Mouse (Mus musculus): ENCODE measurements around the gene Nell2.

Gene Nell2

DNA sequence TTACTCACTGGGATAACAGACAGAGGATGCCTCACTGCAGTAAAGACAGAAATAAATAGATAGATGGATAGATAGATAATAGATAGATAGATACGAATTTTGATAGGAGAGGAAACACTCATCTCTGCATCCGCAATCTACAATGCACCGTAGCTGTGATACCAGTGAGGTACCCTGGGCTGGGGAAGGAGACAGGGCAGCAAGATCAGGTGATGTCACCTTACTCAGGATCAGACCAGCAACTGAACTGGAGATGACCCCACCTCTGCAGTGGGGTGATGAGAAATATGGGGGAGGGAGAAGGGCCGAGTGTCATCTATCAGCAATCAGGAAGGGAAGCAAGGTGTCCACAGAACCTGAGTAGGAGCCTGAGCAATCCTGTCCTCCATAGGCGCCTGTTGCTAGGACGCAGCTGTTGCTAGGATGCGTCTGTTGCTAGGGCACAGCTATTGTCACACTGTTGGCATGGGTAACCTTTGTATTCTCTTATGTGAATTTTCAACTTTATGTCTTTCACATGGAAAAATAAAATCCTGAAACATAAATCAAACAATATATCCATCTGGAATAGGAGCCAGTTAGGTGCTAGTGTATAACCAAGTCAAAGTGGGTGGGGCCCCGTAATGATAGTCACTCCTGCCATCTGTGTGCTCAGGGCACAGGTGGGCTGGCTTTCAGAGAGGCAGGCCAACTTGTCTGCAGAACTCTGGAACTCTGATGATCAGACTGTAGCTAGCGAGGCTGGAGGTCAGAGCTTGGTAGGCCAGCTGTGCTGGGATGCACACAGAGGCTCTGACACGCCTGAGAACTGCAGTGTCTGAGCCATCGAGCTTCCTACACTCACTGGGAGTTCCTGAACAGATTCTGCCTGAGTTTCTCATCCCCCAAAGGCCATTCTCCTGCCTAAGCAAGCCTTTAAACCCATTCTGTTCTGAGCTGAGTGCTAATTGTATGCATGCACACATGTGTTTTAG, 193.7 kb downstream of the Nell2 start:
- DNase-seq (ENCODE audit: low spot score in 2 of 2) = no peak

DNA sequence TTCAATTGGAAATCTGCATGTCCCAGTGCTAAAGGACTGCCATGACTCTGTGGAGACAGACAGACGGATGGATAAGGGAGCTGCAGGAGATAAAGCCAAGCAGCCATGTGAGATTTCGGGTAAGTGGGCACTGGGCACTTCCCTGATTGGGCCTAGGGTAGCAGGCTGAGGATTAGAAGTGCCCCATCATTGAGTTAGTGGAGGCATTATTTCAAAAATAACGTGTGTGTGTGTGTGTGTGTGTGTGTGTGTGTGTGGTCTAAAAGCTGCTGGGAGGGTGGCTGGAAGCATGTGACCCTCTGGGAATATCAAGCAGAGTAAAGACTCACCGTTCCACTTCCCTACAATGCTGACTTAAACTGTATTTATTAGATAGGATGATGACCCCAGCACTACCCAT, 195.1 kb downstream of the Nell2 start:
- DNase-seq (ENCODE audit: low spot score in 2 of 2) = no peak

DNA sequence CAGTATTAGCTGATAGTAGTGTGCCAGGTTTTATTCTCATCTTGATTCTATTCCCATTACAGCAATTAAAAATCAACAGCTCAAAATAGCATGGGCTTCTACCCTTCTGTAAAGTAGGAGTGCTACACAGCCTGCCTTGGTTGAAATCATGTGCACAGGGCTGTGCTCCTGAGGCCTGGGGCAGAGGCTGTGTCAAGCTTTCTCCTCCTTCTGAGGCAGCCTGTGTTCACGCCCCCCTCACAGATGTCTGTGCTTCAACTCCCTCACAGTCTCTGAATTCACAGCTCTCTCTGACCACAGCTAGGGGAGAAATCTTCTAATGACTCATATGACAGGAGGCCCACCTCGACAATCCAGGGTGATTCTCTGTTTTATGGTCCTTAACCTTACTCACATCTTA, 197.4 kb downstream of the Nell2 start:
- peak in 1 of 2 experiments; percentile 41 for DNase-seq (ENCODE audit: low spot score in 2 of 2)

DNA sequence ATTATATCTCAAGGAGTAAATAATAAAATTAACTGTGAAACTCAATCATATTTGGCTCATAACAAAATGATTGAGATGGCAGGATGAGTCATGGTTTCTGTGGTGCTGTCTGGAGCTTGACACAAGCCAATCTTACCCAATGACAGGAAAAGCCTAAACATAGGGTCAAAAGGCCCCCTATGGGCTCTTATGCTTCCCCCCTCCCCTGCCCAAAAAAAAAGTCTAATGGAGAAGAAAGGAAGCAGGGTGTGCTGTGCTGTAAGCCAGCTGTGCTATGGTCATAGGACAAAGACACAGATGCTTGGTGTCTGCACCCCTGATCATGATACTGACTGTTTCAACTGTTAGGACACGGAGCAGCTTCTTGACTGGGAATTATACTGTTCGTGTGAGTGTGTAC, 205.6 kb downstream of the Nell2 start:
- DNase-seq (ENCODE audit: low spot score in 2 of 2) = no peak

DNA sequence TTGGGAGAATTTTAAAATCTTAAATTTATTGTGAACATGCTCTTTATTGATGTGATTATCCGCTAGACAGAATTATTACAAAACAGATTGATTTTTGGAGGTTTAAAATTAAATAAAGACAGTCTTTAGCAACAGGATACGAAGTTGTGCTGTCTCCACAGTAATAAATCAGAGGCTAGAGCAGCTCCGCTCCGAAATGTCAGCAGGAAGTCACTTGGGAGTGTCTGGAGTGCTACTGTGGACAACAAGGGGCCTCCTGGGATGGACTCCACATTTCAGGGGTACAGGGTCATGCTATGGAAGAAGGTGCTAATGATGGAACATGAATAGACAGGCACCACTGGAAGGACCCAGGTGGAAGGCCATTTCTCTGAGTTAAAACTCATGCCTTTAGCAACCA, 211.7 kb downstream of the Nell2 start:
- no peak for DNase-seq (ENCODE audit: low spot score in 2 of 2)

DNA sequence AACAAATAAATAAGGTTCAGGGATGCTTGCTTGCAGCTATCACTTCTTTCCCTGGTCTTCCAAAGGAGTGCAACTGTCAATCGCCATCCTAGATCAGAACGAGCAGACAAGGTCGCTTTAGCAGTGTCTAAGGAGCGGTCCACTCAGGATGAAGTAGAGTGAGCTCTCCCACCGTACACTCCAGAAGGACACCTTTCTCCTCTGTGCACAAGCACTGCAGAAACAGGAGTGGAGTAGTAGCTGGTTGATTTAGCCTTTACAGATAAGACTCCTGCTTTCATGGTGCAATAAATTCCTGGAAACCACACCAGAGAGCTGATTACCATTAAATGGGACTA, 213.6 kb downstream of the Nell2 start:
- no peak for DNase-seq (ENCODE audit: low spot score in 2 of 2)

DNA sequence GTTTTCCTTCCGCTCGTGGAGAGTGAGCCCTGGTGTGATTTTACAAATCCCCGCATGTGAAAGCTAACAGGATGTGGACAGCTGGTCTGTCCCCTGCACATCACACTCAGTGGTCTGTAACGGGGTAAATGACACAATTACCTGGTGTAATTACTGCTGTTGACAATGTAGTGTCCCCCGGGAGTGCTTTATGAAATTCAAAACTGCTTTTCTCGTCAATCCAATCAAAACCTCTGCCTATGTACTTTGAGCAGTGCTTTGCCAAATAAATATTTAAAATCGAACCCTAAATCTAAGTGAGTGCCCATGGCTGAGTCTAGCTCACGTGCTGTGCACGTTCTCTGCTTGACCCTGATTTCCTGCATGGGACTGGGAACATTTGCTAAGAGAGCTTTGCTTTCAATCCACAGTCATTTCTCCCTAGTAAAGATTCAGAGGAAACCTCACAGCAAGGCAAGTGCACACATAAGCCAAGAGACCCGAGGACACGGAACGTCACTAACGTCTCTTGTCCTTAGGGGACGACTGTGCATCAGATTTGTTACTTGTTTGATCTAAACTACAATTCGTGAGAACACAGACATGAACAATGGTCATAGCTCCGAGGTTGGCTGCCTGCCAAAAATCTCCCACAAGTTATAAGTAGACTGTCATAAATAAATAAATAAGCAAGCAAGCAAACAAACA, 214.1 kb downstream of the Nell2 start:
- no peak for DNase-seq (ENCODE audit: low spot score in 2 of 2)

DNA sequence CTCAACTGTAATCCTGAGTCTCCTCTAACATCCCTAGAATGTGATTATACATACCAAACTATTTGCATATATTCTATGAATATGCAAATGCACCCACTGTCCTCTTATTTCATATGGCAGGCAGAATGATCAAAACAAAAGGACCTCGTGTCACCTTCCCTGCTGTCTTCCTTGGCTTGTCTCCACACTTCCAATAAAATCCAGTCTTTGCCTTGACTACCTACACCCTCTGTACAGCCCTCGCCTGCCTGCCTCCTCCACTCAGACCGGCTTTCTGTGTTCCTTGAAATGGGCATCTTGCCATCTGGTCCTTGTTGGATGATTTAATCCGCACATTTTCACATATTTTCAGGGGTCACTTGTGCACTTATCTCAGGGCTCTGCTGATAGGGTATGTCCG, 215.1 kb downstream of the Nell2 start:
- no peak for DNase-seq (ENCODE audit: low spot score in 2 of 2)

DNA sequence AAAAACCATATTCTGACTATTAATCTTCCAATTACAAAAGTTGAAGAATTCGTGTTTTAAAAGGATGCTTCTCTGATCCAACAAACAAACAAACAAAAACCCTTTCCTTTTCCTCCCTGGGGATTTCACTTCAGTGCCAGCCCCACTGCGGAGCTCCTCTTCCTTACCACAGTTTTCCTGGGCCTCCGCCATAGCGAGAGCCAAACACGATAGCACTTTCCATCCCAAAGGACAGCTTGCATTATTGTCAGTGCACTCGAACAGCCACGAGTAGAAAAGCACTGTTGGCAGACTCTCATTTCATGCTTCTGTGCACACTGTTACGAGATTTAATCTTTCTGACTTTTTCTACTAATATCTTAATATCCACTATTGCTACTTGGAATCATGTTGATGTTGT, 224.3 kb downstream of the Nell2 start:
- DNase-seq (ENCODE audit: low spot score in 2 of 2) = no peak

DNA sequence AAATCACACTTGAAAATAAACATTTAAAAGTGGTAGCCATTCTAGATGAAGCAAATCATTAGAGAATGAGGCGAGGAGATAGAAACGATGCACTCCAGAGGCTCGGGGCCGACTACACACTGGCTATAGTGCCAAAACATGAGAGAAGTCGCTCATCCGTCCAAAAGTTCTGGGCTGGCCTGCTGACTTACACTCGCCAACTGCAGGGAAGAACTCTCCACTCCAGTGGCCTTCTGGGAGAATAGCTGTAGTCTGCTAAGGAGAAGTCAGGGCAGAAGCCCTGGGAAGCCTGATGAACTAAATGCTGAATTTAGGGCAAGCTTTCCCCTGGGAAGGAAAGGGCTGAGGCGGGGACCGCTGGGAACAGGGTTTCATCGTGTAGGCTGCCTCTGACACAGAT, 231.8 kb downstream of the Nell2 start:
- no peak for DNase-seq (ENCODE audit: low spot score in 2 of 2)

DNA sequence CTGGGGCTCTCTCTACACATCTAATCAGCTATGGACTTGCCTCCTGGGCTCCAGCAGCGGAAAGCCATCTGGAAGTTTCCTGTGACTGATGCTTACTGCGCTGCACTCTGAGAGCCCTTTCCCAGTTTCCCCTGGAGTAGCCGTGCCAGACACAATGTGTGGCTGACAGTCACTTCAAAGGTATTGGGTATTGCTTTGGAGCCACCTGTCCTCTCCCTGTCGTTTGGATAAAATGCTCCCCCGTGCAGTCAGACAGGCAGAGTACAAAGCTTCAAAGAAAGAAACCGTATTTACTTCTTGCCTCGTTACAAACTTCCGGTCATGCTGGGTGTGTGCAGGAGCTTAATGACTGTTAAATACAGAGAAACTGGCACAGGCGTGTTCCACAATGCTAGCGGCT, 239.3 kb downstream of the Nell2 start:
- DNase-seq (ENCODE audit: low spot score in 2 of 2) = peak in 1 of 2 experiments; percentile 7

DNA sequence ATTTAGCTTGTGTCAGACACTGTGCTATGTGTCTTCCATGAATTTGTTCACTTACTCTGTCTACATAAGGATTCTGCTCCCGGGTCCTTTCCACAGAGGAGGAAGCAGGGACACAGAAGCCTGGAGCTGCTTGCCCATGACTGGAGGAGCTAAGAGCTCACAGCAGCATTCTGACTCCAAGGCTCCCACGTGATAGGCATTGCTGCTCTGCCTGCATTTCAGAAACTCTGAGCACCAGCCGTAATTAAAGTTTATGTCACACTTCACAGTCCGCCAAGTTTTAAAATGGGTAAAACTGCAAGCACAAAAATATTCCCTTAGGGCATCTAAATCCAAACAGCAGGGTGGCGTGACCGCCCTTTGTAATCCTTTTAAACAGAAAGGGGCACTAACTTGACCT, 243.2 kb downstream of the Nell2 start:
- DNase-seq (ENCODE audit: low spot score in 2 of 2) = no peak

DNA sequence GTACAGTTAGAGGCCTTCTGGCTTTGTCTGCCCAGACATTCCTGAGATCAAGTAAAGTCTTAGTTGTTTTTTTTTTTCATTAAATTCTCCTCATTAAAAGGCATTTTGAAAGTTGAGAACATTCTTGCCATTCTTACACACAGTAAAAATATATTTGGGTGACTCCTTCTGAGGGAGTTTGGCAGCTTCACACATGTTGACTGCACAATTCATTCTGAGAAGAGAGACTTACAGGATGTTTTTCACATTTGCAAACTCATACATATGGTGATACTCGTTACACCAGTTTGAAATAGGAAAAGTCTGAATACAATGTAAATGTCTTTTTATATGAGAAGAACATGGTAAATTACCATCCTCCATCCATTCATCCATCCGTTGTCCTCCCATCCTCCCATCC, 247.4 kb downstream of the Nell2 start:
- DNase-seq (ENCODE audit: low spot score in 2 of 2) = no peak

DNA sequence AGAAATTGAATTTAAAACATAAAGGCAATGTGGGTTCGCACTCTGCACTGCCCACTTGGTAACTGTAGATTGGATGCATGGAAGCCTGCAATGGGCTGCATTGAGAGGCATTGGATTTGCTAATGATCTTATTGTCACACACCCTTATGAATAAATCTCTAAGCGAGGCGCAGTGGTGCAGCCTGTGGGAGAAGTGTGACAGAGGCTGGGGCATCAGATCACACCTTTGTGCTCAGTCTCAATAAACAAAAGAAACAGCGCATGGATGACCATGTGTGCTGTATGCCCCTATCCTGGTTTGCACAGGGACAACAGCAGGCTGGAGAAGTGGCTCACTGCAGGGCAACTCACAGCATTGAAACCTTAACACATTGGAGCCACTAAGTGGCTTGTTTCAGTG, 250.4 kb downstream of the Nell2 start:
- no peak for DNase-seq (ENCODE audit: low spot score in 2 of 2)

DNA sequence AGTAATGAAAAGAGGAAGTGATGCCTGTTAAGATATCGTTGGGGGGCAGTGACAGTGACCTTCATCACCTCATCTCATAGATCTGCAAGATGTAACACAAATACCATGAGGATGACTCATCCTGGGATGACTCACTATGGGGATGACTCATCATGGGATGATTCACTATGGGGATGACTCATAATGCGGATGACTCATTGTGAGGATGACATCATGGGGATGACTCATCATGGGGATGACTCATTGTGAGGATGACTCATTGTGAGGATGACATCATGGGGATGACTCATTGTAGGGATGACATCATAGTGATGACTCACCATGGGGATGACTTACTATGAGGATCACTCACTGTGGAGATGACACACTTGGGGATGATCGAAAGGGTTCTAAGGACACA, 251.8 kb downstream of the Nell2 start:
- DNase-seq (ENCODE audit: low spot score in 2 of 2) = no peak

DNA sequence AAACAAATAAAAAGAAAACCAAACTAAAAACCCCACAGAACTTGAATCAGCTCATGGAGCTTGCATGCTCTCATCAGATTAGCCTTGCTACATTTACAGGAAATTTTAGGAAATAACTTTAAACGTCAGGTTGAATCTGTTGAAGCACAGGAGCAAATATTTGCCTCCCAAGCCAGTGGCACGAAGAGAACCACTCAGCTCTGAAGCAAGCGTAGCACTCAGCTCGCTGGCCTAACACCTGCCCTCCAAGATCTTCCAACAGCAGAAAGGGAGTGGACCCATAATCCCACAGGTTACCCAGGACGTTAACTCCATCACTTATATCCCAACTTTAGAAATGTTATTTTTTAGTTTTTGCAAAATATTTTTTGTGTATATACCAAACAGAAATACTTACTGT, 252.8 kb downstream of the Nell2 start:
- no peak for DNase-seq (ENCODE audit: low spot score in 2 of 2)

DNA sequence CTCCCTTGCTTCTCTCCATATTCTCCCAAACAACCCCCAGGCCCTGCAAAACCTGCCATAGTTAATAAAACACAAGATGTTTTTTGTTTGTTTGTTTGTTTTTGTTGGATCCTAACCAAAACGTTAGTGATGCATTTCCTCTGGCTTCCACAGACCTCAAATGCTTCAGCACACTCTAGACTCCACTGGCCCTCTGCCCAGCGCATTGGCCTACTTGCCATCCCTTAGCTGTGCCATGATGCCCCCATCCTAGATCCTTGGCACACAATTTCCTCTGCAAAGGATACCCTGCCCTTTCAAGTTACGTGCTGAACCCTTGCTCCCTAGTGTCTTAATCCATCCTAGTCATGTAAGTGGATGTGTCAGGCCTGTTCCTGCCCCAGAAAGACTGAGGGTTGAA, 255.1 kb downstream of the Nell2 start:
- DNase-seq (ENCODE audit: low spot score in 2 of 2) = no peak

DNA sequence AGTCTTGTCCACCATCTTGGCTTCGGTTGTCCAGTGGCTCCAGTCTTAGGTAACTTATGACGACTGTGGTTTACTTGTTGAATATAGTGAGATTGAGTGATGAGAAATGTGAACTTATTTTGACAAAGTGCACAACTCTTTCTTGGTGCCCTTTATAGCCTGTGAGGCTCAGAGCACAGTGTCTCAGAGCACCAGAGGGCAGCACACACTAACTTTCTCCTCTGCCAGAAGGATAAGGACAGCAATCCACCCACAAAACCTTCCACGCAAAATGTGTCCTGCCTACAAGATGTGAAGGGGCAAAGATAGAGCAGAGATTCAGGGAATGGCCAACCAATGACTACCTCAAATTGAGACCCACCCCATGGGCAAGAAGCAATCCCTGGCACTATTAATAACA, 256.2 kb downstream of the Nell2 start:
- no peak for DNase-seq (ENCODE audit: low spot score in 2 of 2)

DNA sequence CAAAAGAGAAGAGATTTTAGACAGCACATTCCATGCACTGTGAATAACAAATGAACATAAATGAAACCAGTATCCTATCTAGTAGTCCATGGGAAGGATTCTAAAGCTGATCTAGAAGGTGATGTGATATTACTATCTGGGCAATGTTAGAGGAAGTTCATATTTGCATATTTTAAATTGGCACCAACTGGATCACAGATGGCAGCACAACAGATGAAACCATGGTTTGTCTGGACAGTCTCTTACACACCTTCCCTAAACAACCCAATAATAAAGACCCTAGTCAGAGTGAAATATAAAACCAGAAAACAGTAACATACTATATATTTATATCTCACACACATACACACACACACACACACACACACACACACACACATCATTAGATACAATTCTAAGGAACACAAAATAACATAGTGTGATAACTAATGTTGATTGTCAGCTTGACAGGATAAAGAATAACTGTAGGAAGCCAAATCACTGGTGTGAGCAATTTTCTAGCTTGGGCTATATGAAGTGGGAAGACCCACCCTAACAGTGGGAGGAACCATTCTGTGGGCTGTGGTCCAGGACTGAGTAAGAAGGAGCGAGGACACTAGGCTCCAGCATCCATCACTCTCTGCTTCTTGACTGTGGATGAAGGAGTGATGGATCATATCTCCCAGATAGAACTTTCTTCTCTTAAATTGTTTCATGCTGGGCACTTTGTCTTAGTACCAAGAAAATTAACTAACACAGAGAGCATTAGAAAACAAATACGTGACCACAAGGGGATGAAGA, 268.5 kb downstream of the Nell2 start:
- DNase-seq (ENCODE audit: low spot score in 2 of 2) = no peak

DNA sequence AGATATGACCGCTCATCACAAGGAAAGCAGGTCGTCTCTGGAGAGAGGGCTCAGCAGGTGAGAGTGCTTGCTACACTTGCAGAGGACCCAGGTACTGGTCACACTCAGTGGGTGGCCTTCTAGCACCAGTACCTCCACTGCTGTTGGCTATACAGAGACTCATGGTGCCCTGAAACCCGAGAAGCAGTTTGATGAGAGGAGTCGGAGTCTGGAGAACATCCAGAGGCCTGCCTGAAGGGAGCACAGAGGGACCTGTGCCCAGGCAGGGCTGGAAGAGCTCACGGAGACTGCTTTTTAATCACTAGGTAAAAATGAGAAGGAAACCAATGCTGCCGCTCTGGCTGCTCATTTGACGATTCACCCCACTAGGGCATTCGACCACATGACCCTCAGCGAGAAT, 271.2 kb downstream of the Nell2 start:
- DNase-seq (ENCODE audit: low spot score in 2 of 2) = no peak

DNA sequence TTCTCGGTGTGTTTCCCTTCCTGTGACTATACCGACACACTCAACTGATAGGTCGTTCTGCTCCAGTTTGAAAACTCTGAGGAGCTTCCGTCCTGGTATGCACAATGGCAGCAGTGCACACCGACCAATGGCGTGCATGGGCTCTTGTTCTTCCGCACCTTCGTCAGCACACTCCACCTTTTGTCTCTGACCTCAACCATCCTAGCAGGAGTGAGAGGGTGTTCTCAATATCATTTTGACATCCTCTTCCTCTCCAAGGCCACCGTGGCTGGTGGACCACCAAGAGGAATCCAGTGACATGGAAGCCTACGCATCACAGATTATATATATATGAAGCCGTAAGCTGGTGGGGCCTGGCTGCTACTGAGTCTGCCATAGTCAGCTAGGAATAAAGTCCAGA, 282.8 kb downstream of the Nell2 start:
- DNase-seq (ENCODE audit: low spot score in 2 of 2) = no peak

DNA sequence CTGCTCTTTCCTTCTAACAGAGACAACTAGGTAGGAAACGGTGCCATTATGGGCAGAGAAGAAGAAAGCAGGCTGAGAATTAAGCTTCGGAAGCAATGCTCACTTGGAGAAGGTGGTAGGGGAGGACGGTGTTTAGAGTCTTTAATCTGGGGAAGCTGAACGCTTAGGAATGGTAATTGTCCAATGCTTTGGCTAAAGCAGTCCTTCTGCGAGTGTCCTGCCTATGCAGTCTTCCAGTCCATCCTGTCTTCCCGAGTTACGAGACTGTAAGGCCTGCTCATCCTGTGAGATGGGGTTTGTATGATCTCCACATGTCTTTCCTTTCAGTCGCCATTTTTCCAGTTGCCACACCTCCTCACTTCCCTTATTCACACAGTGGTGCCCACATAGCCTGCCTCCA, 284.5 kb downstream of the Nell2 start:
- no peak for DNase-seq (ENCODE audit: low spot score in 2 of 2)

DNA sequence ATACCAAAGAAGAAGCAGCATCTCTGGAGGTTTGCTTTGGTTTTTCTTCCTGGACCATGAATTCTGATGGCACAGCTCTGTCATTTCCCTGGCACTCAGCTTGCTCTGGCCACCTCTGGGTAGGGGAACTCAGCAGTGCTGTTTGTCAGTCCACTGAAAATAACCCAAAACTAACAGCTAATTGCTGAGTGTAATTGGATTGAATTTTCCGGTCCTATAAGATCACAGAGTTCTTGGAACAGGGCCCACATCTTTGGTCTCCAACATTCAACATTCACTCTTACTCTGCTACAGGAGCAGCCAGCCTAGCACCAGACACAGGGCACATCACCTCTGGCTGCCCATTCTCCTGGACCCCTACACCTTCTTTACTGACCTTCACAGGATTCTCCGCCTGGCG, 287.2 kb downstream of the Nell2 start:
- DNase-seq (ENCODE audit: low spot score in 2 of 2) = no peak
